Mouse (Mus musculus): Measurements from ENCODE around the gene Dab1.

The Dab1 gene

DNA sequence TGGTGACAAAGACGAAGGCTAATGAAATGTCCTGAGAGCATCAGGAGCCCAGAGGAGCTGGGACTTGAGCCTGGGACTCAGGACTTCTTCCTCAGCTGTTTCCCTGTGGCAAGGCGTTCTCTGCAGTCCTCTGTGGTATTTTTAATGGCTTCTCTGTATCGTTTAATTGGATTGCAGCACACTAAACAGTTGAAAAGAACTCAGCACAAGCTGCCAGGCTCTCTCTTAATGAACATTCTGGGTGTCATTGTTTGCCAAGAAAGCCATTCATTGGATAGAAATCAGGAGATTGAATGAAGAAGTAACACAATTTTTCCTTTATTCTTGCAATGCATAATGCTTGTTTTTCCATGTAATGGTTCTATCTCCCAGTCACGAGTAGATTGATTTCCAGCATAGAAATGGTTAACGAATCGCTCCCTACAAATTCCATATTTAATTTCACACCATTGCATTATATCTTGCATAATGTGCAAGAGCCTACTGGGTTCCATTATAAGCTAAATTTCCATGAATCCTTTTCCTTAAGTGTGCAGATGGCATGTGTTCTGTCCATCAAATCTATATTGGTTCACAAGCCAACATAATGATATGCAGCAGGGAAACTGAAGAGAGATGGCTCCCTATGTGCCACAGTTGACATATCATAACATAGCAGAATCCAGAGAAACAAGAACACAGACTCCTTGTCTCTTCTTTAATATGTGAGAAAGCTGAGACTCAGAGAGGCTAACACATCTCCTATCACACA lies 650.4 kb downstream of the Dab1 start:
- DNase-seq = no peak

DNA sequence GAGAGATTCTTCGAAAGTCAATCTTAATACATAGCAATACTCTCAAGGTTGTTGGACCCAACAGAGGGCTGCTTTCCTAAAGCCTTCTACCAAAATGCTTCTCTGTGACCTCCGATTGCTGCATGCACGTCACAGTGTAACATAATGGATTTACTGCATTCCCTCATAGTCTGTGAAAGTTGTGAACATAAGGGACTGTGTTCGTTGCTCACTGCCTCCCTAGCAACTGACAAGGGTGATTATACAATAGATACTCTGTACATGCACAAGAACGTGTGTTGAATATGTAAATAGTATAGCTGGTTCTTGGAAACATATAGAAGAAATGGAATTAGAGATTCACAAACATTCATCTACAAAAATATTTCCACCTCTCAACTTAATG lies 651.0 kb downstream of the Dab1 start:
- DNase-seq = no peak

DNA sequence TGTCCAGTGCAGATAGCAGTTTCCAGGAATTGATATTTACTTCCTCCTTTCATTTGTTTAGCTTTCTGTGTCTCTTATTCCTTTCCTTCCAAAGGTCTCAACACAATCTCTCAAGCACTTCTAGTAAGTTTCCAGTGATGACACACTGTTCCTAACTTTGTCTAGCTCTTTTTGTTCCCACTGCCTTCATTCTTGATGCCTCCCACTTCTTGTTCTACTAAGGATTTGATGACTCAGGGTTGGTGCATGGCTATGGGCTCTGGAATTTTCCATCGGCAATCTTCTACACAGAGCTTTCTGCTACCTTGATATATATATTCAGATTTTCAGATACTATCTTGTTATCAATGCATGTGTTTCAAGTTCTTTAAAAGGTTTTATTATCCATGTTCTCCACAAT lies 656.1 kb downstream of the Dab1 start:
- DNase-seq = no peak

DNA sequence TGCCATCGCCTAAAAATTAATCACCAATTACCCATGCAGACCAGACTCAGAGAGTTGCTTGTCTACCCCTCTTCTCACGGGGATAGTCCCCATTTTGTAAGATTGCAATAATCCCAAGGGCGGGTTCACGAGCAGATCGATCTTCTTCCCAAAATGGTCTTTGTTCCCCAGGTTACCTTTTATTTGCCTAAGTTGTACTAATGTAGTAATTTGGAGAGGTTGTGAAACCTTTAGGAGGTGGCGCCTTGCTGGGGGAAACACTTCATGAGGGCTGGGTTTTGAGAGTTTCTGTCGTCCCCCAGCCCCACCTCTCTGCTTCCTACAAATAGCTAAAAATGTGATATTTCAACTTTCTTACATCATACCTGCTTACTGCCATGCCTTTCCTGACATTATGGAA lies 657.8 kb downstream of the Dab1 start:
- DNase-seq = no peak

DNA sequence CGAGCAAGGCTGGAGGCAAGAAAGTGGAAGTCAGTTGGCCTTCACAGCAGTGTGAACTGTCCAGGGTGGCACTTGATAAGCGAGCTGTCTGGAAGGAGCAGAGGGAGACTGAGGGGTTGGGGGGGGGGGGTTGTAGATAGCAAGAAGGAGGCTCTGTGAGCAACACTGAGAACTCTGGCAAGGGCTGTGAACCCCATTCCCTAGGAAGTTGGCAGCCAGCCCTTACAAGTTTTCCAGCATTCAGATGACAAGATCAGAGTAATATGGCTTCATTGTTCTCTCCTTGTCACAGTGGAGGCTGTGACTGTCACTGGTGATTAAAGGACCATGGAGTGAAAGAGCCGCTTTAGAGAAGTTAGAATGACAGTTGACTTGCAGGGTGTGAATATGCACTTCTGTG lies 662.4 kb downstream of the Dab1 start:
- DNase-seq = no peak

DNA sequence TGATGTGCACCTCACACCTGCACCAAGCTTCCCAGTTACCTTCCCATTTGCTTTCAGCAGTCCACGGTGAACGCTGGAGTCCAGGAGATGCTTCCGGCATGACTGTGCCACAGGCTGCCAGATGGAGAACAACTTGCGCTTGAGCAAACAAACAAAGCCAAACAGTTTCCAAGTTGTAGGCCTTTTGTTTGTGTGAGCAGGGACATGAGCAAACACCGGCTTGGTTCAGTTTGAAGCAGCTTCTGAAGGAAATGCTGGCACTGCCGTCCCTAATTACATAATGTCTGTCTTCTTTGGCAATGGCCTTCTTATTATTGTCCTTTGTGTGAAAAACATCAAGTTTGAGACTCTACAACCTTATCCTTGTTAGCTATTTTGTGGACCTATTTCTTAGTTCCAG lies 664.7 kb downstream of the Dab1 start:
- DNase-seq = no peak

DNA sequence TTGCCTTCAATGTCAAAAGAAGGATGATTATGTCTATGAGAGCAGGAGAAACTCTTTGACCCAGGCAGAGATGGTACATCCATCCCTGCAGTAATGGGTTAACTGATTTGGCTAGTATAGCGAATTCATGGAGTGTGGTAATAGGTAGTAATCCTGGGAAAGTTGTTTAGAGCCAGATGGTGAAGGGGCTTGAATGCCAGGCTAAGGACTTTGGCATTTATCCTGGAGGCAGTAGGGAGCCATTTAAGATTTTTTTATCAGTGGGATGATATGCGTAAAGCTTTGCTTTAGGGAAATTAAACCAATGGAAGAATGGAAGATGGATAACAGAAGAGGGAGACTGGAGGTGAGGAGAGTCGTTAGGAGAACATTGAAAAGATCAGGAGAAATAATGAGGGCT lies 669.2 kb downstream of the Dab1 start:
- DNase-seq = no peak

DNA sequence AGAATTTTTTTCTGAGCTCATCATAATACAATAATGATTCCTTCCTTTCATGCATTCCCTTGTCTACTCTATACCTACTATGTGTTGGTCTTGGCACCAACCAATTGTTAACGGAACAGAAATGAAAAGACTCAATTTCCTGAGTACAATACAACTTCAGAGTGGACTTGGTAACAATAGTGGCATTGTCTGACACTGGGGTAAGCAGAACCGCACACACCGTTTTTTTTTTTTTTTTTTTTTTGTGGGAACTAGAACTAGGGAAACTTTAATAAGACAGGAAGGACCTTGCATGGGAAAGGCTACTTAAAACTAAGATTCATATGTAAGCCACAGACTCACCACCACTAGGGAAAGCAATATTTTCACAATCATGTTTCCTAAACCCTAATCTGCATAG lies 682.6 kb downstream of the Dab1 start:
- no peak for DNase-seq

DNA sequence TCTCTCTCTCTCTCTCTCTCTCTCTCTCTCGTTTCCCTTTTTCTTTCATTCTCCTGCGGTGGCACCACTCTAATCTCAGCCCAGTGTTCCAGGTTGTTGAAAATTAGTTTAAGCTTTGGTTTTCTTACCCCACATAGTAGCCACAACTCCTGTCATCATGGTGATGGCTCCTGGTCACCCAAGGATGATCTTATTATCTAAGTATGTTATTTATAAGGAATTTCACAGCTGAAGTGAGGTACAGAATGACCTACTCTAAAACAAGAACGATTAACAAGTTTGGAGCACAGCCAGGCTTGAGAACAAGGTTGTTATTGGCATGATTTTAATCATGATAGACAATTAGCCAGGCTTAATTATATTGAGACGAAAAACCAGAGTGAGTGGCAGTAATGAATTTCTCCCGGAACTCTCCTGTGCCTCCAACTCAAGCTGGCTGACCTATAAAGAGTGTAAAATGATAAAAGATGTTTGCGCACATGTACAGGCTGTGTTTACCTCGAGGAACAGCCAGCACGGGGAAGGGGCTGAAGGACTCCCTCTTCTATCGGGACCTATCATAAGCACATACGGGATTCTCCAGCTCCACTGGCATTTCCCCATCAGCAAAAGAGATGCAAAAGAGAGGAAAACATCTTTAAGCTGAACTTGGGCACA lies 684.0 kb downstream of the Dab1 start:
- no peak for DNase-seq

DNA sequence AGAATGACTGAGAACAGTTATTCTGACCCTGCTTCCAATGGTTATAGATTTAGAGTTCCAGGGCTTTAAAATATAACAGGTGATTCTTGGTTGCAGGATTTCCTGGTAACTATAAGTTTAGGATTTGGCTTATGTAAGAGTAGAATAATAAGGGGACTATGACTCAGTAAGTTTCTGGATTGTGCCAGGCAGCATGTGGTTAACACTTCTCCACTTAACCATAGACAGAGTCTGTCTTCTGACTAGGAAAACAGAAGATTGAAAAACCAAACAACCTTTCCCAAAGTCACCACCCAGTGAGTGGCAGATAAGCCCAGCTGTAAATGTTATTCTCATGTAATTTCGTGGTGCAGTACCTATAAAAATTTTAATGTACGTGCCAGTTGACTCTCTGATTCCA lies 688.6 kb downstream of the Dab1 start:
- DNase-seq = no peak

DNA sequence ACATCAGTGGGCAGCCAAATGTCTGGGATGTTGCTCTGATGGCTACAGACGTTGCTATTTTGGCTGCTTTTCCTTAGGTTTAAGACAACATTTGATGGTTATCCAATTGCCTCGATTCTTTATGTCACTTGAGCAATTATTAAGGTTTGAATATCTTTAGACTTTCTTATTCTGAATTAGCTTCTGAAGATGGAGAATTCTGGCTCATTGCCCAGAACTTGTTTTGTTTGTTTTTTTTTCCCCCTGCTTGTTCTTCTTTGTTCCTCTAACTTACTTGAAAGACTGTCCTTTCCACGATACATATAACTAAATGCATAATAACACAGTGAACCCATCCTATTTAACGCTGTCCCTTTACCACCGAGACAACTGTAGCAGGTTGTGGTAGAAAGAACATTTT lies 707.1 kb downstream of the Dab1 start:
- DNase-seq = no peak

DNA sequence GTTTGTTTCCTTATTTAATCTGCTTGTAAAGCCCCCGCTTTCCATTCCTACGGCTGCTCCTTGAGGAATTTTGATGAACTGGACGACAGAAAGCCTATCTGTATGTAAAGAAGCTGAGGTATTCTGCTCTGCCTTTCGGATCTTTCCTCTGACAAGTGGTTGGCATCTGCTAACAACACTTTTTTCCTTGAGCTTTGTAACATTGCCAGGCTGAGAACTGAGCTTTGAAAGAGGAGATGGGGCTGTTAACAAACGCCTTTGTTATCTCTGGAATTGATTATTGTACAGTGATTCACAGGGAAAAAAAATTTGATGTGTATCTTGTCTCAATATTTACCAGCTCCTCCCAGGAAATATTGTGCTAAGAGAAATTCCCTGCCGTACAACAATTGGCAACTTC lies 712.7 kb downstream of the Dab1 start:
- DNase-seq = no peak

DNA sequence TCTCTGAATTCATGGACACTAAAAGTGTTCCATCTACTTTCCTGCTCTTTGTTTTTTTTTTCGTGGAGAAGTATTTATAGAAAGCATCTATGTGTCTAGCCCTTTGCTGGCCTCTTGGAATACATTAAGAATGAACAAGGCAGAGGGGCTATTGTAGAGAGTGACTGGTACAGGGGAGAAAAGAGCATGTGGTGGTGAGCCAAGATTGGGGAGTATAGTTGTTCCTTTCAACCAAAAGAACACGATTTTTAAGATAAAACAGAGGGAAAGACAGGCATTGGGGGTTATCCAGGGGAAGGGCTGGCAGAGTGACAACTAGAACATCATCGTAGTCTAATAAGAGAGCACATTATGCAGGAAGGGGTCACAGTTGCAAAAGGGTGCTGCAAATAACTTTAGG lies 713.2 kb downstream of the Dab1 start:
- DNase-seq = no peak

DNA sequence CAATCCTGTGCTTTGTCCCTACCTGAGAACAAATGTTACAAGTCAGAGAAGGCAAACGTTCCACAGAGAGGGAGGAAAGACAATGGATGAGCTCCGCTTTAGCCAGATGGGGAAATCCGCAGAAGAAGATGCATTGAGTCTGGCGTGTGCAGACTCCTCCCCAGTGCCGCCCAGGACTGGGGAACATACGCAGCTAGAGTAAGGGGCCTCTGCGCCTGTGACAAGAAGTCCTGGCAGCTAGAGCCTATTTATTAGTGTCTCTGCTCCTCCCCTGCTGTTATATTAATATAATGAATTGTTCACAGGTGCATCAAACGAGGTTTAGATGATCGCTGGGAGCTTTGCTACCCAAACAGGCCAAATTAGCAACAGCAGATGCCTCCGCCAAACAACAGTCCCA lies 718.1 kb downstream of the Dab1 start:
- no peak for DNase-seq

DNA sequence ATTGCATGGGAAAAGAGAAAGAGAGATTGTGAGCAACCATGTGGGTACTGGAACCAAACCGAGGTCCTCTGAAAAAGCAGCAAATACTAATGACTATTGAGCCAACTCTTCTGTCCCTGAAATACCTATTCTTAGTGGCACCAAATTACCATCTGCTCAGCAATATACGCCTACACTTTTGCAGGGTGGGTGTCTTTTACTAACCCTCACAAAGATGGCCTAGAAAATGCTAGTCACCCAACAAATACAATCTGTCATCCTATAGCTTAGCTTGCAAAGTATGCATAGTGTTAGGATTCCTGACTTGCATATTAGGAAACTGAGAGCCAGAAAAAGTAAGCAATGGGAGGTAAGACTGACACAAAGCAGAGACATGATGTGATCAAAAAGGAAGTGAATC lies 719.2 kb downstream of the Dab1 start:
- no peak for DNase-seq

DNA sequence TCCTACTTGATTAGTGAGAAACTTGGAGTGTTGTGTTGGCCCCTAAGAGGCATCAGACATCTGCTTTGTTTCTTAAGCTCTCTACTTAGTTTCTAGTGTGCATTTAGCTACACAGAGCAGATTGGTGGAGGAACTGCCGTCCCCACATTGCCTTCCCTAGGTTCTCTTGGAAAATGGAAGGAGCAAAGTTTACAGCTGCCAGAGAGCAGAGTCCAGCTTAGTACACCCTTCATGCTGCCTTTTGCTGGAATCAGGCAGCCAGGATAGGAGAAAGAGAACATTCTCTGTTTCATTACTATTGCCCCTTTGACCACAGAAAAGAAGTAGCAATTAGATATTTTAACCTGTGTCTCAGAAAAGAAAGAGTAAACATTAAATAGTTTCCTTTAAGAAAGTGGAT lies 742.2 kb downstream of the Dab1 start:
- no peak for DNase-seq

DNA sequence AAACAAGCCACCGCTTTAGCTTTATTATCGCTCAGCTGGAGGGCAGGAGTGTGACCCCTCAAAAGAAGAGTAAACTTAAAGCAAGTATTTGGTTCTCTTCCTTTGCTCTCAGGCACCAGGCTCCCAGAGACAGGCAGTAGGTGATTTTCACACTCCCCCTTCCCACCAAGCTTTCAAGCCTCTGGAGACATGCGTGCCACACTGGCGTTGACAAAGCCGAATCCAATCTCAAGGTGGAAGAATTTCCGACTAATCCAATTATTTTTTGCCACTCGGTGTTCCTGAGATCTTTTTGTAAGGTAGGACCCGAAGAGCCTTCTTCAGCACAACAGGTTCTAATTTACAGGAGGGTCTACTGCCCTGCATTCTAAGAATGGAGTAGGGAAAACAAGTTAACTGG lies 747.3 kb downstream of the Dab1 start:
- no peak for DNase-seq

DNA sequence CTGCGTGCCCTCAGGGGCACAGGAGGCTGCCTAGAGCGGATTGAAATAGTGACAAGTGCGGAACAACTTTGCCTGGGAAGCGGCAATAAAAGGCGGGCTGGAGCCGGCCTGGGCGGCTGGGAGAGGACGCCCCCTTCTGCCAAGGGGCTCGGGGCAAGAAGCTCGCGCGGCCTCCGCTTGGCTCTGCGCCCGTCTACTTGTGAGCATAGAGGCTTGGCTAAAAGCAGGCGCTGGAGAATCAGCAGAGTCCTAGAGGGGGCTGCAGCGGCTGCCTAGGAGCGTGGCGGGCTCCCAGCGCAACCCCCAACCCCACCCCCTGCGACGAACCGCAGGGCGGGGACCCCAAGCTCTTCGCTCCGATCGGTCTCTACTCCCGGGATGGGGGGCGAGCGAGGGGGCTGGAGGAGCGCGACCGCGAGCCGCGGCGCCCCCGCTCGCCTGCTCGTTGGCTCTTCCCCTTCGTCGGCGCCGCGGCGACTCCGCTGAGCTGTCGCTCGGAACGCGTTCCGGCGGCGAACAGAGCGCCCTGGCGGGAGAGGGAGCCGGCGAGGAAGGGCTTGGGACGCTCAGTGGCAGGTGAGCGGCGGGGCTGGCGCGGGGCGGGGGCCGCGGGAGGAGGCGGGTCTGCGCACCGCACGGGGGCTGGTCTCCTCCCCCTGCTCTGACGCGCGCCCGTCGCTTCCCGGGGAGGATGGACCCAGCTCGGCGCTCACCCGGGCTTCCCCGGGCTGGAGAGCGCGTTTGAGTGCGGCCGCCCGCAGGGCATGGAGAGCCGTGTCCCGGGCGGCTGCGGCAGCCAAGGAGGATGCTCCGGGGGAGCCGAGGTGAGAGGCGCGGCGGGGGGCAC lies 748.0 kb downstream of the Dab1 start:
- peak; percentile 79 to 88 for DNase-seq

DNA sequence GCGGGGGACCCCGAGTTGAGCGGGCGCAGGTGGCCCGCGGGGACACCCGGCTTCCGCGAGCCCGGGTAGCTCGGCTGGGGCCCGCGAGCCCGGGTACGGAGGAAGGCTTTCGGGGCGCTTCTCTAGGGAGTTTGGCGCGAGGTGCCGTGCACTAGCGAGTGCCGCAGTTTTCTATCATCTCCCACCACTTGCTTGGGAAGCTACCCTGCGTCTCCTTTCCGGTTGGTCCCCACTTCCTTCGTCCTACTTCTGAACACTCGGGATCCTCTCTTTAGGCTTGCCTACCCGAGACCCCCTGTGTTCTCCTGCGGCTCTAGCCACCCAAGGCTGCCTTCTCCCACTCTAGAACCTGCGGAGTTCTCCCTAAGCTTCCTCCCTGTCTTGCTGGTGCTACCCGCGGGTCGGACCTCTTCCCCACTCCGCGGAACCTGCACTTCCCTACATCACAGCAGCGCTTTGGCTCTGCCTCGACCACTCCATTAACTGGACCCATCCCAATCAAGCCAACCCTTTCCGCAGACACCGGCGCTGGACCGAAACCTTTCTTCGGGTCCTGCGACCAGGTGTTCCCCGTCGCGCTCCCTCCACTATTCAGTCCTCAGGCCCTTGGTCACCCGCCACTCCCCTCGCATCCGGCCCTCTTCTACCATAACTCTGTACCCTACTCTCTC lies 748.7 kb downstream of the Dab1 start:
- peak; percentile 33 to 47 for DNase-seq

DNA sequence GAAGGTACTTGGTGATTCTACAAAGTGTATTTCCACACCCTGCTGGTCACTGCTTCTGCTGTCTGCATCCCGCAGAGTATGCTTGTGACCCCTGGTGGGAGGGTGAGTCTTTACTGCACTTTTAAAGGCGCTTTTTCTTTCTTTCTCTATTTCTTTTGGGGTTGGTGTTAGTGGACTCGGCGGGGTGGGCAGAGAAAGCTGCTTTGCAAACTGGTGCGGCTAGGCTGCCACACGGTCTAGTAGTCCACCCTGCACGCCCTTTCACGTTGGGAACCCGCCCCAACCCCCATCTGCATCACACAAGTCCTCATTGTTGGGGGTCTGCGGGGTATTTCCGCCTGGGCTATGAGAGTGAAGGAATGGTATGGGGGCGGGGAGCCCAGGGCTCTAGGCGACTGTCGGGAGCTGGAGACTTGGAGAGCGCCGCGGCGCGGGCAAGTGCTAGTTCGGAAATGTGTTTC lies 749.4 kb downstream of the Dab1 start:
- DNase-seq = peak; percentile 62 to 73

DNA sequence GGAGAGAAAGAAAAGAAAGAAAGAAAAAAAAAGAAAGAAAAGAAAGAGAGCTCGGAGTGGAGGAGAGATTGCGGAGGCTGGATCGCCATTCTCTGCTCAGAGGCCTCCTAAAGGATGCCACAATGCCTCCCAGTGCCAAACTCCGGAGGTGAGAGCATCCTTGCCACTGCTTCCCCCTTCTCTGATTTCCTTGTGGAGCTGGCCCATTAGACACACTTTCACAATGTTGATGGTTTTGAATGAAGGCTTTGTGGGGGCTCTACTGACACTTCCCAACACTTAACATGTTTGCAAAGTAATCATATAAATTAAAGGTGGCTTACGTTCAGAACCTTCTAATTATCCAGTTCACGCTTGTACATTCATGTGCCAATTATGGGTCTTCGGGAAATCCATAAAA lies 749.9 kb downstream of the Dab1 start:
- DNase-seq = no peak

DNA sequence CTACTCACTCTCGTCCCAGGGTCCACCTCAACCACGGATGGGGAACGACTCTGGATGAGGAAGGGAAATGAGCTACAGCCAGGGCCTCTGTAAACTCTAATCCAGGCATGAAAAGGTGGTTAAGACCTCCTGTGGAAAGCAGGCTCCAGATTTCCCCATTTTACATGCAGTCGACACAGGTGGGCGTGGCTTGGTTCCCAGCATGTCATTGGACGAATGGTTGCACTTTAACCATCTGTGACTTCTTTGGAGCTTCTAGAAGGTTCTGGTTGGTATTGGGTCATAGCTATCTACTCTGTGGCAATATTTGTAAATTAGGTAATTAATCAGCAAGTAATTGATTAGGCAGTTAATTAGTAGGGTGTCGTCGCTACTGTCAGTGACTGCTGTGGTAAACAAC lies 752.0 kb downstream of the Dab1 start:
- no peak for DNase-seq

DNA sequence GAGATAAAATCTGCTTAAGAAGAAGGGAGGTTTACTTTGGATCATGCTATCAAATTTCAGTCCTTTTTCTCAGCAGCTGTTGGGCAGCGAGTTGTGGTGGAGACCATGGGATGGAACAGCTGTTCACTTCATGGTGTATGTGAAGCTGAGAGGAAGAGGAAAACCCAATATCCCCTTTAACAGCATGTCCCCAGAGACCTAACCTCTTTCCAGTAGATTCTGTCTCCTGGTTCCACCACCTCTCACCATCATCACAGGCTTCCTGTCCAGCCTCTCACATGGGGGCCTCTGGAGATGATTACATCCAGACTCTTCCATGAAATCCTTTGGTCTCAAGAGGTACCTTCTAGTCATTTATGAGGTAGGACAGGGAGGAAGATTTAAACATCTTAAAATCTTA lies 755.0 kb downstream of the Dab1 start:
- DNase-seq = no peak
